Mouse (Mus musculus) heart, embryonic 12.5 days (tissue): ENCODE results near the gene Fitm2. TPM values are rescaled to one million over a fixed set of nuclear protein-coding genes. Genes with fewer than 3 reads are reported as not detected.
A peak's percentile ranks its signal among the peaks of the same experiment; 100 is the strongest.

Experiments used
- ATAC-seq: fragments of 200-750 bp; cut with Nextera tagmentation; 2 replicates; pipeline ENCODE4 v1.8.0; 2017; ENCODE audit warnings: moderate TSS enrichment, moderate library complexity; ENCODE audit not compliant: insufficient number of reproducible peaks, low FRiP score
- H3K27ac ChIP-seq: fragments of 300-500 bp; sonication (generic); 2 replicates; pipeline ENCODE4 v1.5.1; 2016; ENCODE audit warnings: mild to moderate bottlenecking, moderate library complexity; ENCODE audit not compliant: poor library complexity, severe bottlenecking
- H3K27me3 ChIP-seq: fragments of 300-500 bp; sonication (generic); replicated peaks from 2 replicates; pipeline ENCODE4 v1.6.1; 2016; ENCODE audit warnings: mild to moderate bottlenecking, moderate library complexity
- H3K36me3 ChIP-seq: fragments of 300-500 bp; sonication (generic); 2 replicates; pipeline ENCODE4 v1.6.1; 2016; ENCODE audit warnings: mild to moderate bottlenecking, moderate library complexity
- H3K4me1 ChIP-seq: fragments of 300-500 bp; sonication (generic); replicated peaks from 2 replicates; pipeline ENCODE4 v1.6.1; 2016; ENCODE audit warnings: mild to moderate bottlenecking
- H3K4me2 ChIP-seq: fragments of 300-500 bp; sonication (generic); 2 replicates; pipeline ENCODE4 v1.6.1; 2016; ENCODE audit warnings: mild to moderate bottlenecking, moderate library complexity
- H3K4me3 ChIP-seq: fragments of 300-500 bp; sonication (generic); 2 replicates; pipeline ENCODE4 v1.5.1; 2016; ENCODE audit warnings: mild to moderate bottlenecking
- H3K9ac ChIP-seq: fragments of 300-500 bp; sonication (generic); 2 replicates; pipeline ENCODE4 v1.6.1; 2016; ENCODE audit warnings: mild to moderate bottlenecking, moderate library complexity
- H3K9me3 ChIP-seq: fragments of 300-500 bp; sonication (generic); replicated peaks from 2 replicates; pipeline ENCODE4 v1.6.1; 2016; ENCODE audit warnings: mild to moderate bottlenecking, moderate library complexity
- WGBS: fragments of 180-500 bp; shearing (Covaris S2); methylation state at CpG from one replicate; pipeline ENCODE4 v1.1.7; 2016; 5-methylcytosine and 5-hydroxymethylcytosine counted together
- polyA plus RNA-seq: library from polyadenylated mRNA; unstranded; fragments of >200 nt; fragmentation: Nextera tagmentation; extraction: Ambion mirVana; gene quantifications from 2 replicates; pipeline ENCODE4 v1.2.1, GENCODE M21; 2016

Gene Fitm2
- polyA plus RNA-seq, 1 experiment from 2014 or later, result 15.5 TPM

GRCm38 (mm10) chr2:163422895-163423660, 49.4 kb downstream of the Fitm2 start:
- Histone ChIP-seq H3K4me1 (peaks cover 15% of the 10 kb centered on the region), H3K4me3 (no peak overlapping the region), H3K9ac (0 out of 2 replicates have a peak overlapping the region, but pooled peaks have one; percentile 0), H3K9me3 (no peaks in the 10 kb centered on the region), H3K27me3 (no peaks in the 10 kb centered on the region), H3K4me2 (no peak overlapping the region), H3K27ac (no peak overlapping the region), H3K36me3 (no peaks in the 10 kb centered on the region; the same call in 1 of the 2 replicates)
- 72% methylated on average over 9 of the region's 9 CpGs for WGBS
- no peak for ATAC-seq

- WGBS, result 16% methylated on average over 10 of the region's 10 CpGs
- Histone ChIP-seq H3K9ac (peak overlapping the region; percentile 82), H3K27ac (peak overlapping the region; percentile 88), H3K4me3 (peak overlapping the region; percentile 100), H3K4me2 (peak overlapping the region; percentile 78), H3K9me3 (no peaks in the 10 kb centered on the region), H3K4me1 (peaks cover 30% of the 10 kb centered on the region), H3K36me3 (no peaks in the 10 kb centered on the region; the same call in 1 of the 2 replicates), H3K27me3 (no peaks in the 10 kb centered on the region)
- no peak for ATAC-seq
Observed at GRCm38 (mm10) chr2:163420366-163420886, 52.0 kb downstream of the Fitm2 start.

- H3K9me3 ChIP-seq, result no peaks in the 10 kb centered on the region
- H3K27ac ChIP-seq, result peak overlapping the region; percentile 94
- peak overlapping the region; percentile 100 for H3K4me3 ChIP-seq
- H3K4me1 ChIP-seq, result peaks cover 30% of the 10 kb centered on the region
- H3K9ac ChIP-seq, result peak overlapping the region; percentile 99
- ATAC-seq, result peak; percentile 99
- peaks cover 4% of the 10 kb centered on the region for H3K36me3 ChIP-seq
- peak overlapping the region; percentile 91 for H3K4me2 ChIP-seq
- H3K27me3 ChIP-seq, result no peaks in the 10 kb centered on the region
- WGBS, result under 1% methylated on average over 71 of the region's 71 CpGs
Observed at GRCm38 (mm10) chr2:163419346-163420045, 52.9 kb downstream of the Fitm2 start.

DNA sequence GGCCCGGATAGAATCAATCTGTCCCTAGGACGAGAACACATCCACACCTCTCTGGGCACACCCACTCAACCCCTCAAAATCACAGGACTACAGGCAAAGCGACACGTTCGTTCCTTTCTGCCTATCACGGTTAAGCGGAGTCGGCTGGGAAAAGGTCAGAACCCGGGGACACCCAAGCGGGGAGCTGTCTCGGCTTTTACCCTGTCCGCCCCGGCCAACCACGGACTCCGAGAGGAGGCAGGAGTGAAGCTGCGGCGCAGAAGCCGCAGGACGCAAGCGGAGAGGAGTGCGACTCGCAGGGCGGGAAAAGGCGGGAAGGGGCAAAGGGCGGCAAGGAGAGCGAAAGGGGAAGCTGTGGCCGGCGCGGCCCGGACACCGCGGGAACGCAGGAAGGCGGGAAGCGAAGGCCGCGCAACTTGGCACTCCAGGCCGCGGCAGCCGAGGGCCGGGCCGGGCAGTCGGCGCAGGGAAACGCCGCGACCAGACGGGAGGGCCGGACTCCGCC, 53.5 kb downstream of the Fitm2 start:
- under 1% methylated on average over 50 of the region's 50 CpGs for WGBS

DNA sequence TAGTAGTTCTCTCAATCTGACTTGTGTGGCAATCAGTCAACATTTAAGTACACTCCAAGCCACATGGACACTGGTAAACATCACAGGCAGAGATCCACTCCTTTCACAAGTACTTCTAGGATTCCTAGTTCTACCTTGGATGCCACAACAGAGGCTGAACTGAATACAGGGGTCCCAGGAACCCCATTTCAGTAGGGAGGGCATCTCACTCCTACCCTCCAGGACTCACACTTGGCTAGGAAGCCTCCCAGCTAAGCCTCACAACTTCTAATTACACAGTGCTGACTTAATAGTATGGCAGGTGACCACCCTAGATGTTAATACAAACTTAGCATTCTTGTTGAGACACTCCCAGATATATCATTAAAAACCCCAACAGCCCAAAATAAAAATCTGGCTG, 54.6 kb downstream of the Fitm2 start:
- Histone ChIP-seq H3K36me3 (peaks cover 14% of the 10 kb centered on the region), H3K9ac (peak overlapping the region; percentile 99; the same call in 1 of the 2 replicates), H3K4me1 (peaks cover 30% of the 10 kb centered on the region), H3K9me3 (no peaks in the 10 kb centered on the region), H3K4me3 (peak overlapping the region; percentile 100), H3K27me3 (no peaks in the 10 kb centered on the region), H3K4me2 (peak overlapping the region; percentile 91), H3K27ac (no peak overlapping the region)
- ATAC-seq, result no peak

More for the DNA sequence above, 53.5 kb downstream of the Fitm2 start:
- Histone ChIP-seq H3K4me3 (peak overlapping the region; percentile 100), H3K9me3 (no peaks in the 10 kb centered on the region), H3K4me2 (peak overlapping the region; percentile 91), H3K9ac (peak overlapping the region; percentile 99), H3K27ac (peak overlapping the region; percentile 94), H3K4me1 (peaks cover 30% of the 10 kb centered on the region), H3K27me3 (no peaks in the 10 kb centered on the region), H3K36me3 (peaks cover 8% of the 10 kb centered on the region)
- ATAC-seq, result peak; percentile 71

DNA sequence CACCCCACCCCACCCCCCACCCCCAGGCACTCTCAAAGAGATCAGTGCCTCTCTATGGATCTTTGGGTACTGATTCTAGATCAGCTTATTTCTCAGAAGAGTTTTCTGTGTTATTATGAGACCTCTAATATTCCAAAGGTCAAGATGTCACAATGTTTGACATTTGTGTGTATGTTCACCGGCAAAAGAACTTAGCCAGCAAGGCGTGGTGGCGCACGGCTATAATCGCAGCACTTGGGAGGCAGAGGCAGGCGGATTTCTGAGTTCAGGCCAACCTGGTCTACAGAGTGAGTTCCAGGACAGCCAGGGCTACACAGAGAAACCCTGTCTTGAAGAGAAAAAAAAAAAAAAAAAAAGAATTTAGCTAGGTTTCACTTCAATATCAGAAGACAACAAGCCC, 55.4 kb downstream of the Fitm2 start:
- no peak overlapping the region for H3K4me2 ChIP-seq
- H3K27me3 ChIP-seq, result no peaks in the 10 kb centered on the region
- H3K4me1 ChIP-seq, result peaks cover 30% of the 10 kb centered on the region
- H3K36me3 ChIP-seq, result peaks cover 20% of the 10 kb centered on the region
- H3K4me3 ChIP-seq, result no peak overlapping the region
- H3K9ac ChIP-seq, result no peak overlapping the region
- ATAC-seq, result no peak
- H3K9me3 ChIP-seq, result no peaks in the 10 kb centered on the region
- 89% methylated on average over 6 of the region's 6 CpGs for WGBS
- no peak overlapping the region for H3K27ac ChIP-seq

Other genes with a start within 250 kb of the Fitm2 start
- gene Jph2, start 74.6 kb downstream of the Fitm2 start, polyA plus RNA-seq, result 62.5 and 62.7 TPM in 2 replicates
- gene Oser1, start 47.9 kb downstream of the Fitm2 start, polyA plus RNA-seq, result 55.3 and 57.2 TPM in 2 replicates
- 0.19 and 0.63 TPM in 2 replicates for gene Gdap1l1, start 34.2 kb downstream of the Fitm2 start, polyA plus RNA-seq
- gene R3hdml, start 19.7 kb upstream of the Fitm2 start, polyA plus RNA-seq, result not detected in 2 replicates
- gene Hnf4a, start 34.2 kb upstream of the Fitm2 start, polyA plus RNA-seq, result 0.17 and 0.18 TPM in 2 replicates
- gene Ttpal, start 129.7 kb upstream of the Fitm2 start, polyA plus RNA-seq, result 26.9 and 27.8 TPM in 2 replicates
- 67.7 and 76.7 TPM in 2 replicates for gene Serinc3, start 172.5 kb upstream of the Fitm2 start, polyA plus RNA-seq
- 233 and 241 TPM in 2 replicates for gene Pkig, start 185.8 kb upstream of the Fitm2 start, polyA plus RNA-seq